Mouse (Mus musculus) forelimb bud, embryonic 11.5 days (tissue): ENCODE data around the gene Cux1.

Source experiments
- DNase-seq: peaks from one replicate; pipeline ENCODE4 v3.0.0-alpha.2; 2012; ENCODE audit warnings: low read depth, low spot score

Gene Cux1

GRCm38 (mm10) chr5:136201832-136202231, 365.5 kb downstream of the Cux1 start:
- DNase-seq = peak; percentile 82

GRCm38 (mm10) chr5:136199526-136199925, 367.8 kb downstream of the Cux1 start:
- no peak for DNase-seq

GRCm38 (mm10) chr5:136198474-136199391, 368.6 kb downstream of the Cux1 start, which contains the start of gene Prkrip1:
Gene Prkrip1 (minus strand): TSS chr5:136198963.
- DNase-seq = peak; percentile 99
